Mouse (Mus musculus) liver, postnatal 0 days (tissue): ENCODE data around the gene Nacc1.

Experiments used
- CTCF ChIP-seq: sonication (generic); IDR thresholded peaks from 2 replicates; pipeline ENCODE4 v1.5.1; 2016; ENCODE audit warnings: antibody characterized with exemption, low read depth
- EP300 ChIP-seq: IDR thresholded peaks from 2 replicates; pipeline ENCODE4 v1.6.1; 2016; ENCODE audit warnings: antibody characterized with exemption, low read depth, mild to moderate bottlenecking

- no peak for TF ChIP-seq CTCF
- no peak for TF ChIP-seq EP300
Observed at GRCm38 (mm10) chr8:84650213-84650612, 37.4 kb downstream of the Nacc1 start.
